Mouse (Mus musculus) kidney, embryonic 16.5 days (tissue): ENCODE data around the gene Tigar. TPM values are rescaled to one million over a fixed set of nuclear protein-coding genes. Genes with fewer than 3 reads are reported as not detected.
A peak's percentile ranks its signal among the peaks of the same experiment; 100 is the strongest.

Experiments used
- ATAC-seq: fragments of 200-750 bp; cut with Nextera tagmentation; 2 replicates; pipeline ENCODE4 v1.8.0; 2017; ENCODE audit warnings: moderate TSS enrichment; ENCODE audit not compliant: low FRiP score, low TSS enrichment
- H3K27ac ChIP-seq: fragments of 300-500 bp; sonication (generic); 2 replicates; pipeline ENCODE4 v1.5.1; 2014; ENCODE audit warnings: low read length
- H3K27me3 ChIP-seq: fragments of 300-500 bp; sonication (generic); 2 replicates; pipeline ENCODE4 v1.6.1; 2014; ENCODE audit warnings: low read length, control low read depth, mixed read lengths; ENCODE audit not compliant: insufficient read depth
- H3K36me3 ChIP-seq: fragments of 300-500 bp; sonication (generic); 2 replicates; pipeline ENCODE4 v1.6.1; 2014; ENCODE audit warnings: low read length, control low read depth, mixed read lengths; ENCODE audit not compliant: insufficient read depth
- H3K4me1 ChIP-seq: fragments of 300-500 bp; sonication (generic); 2 replicates; pipeline ENCODE4 v1.6.1; 2014; ENCODE audit warnings: low read length, control low read depth, mixed read lengths; ENCODE audit not compliant: insufficient read depth
- H3K4me2 ChIP-seq: fragments of 300-500 bp; sonication (generic); replicated peaks from 2 replicates; pipeline ENCODE4 v1.6.1; 2014; ENCODE audit warnings: low read depth, low read length
- H3K4me3 ChIP-seq: fragments of 300-500 bp; sonication (generic); 2 replicates; pipeline ENCODE4 v1.5.1; 2014; ENCODE audit warnings: mild to moderate bottlenecking, low read length
- H3K9ac ChIP-seq: fragments of 300-500 bp; sonication (generic); replicated peaks from 2 replicates; pipeline ENCODE4 v1.6.1; 2014; ENCODE audit warnings: low read length
- H3K9me3 ChIP-seq: fragments of 300-500 bp; sonication (generic); 2 replicates; pipeline ENCODE4 v1.6.1; 2016; ENCODE audit warnings: low read length, control low read depth
- WGBS: fragments of 180-500 bp; shearing (Covaris S2); extraction: QIAGEN DNeasy Blood & Tissue Kit; methylation state at CpG from one replicate; pipeline ENCODE4 v1.1.7; 2014; 5-methylcytosine and 5-hydroxymethylcytosine counted together
- polyA plus RNA-seq: library from polyadenylated mRNA; unstranded; fragments of >200 nt; fragmentation: Nextera tagmentation; extraction: Ambion mirVana; gene quantifications from 2 replicates; pipeline ENCODE4 v1.2.1, GENCODE M21; 2015

Gene Tigar
- polyA plus RNA-seq, 1 experiment from 2014 or later, result 2.7 TPM

- Histone ChIP-seq H3K27ac (no peak overlapping the region), H3K4me3 (no peak overlapping the region), H3K36me3 (0 out of 2 replicates have a peak, but pooled peaks cover 5% of the 10 kb centered on the region), H3K4me1 (peaks cover 3% of the 10 kb centered on the region; the same call in 1 of the 2 replicates), H3K9me3 (peaks cover 6% of the 10 kb centered on the region; the same call in 1 of the 2 replicates), H3K9ac (no peak overlapping the region), H3K4me2 (no peak overlapping the region), H3K27me3 (no peaks in the 10 kb centered on the region)
- WGBS, result 94% methylated on average over 6 of the region's 6 CpGs
- no peak for ATAC-seq
Observed at GRCm38 (mm10) chr6:127103506-127104275, 5.7 kb downstream of the Tigar start.

GRCm38 (mm10) chr6:127094565-127094964 lies 14.8 kb downstream of the Tigar start:
- H3K4me2 ChIP-seq, result no peak overlapping the region
- H3K27me3 ChIP-seq, result no peaks in the 10 kb centered on the region
- H3K4me3 ChIP-seq, result no peak overlapping the region
- no peak overlapping the region for H3K27ac ChIP-seq
- no peak overlapping the region for H3K9ac ChIP-seq
- H3K4me1 ChIP-seq, result no peaks in the 10 kb centered on the region
- ATAC-seq, result no peak
- no peaks in the 10 kb centered on the region for H3K9me3 ChIP-seq
- peaks cover 15% of the 10 kb centered on the region for H3K36me3 ChIP-seq
- WGBS, result 62% methylated on average over 7 of the region's 7 CpGs

- H3K4me3 ChIP-seq, result no peak overlapping the region
- ATAC-seq, result no peak
- no peaks in the 10 kb centered on the region for H3K9me3 ChIP-seq
- H3K4me1 ChIP-seq, result no peaks in the 10 kb centered on the region
- no peak overlapping the region for H3K4me2 ChIP-seq
- WGBS, result 63% methylated on average over 4 of the region's 4 CpGs
- H3K27ac ChIP-seq, result no peak overlapping the region
- peaks cover 3% of the 10 kb centered on the region; the same call in 1 of the 2 replicates for H3K27me3 ChIP-seq
- peaks cover 22% of the 10 kb centered on the region for H3K36me3 ChIP-seq
- H3K9ac ChIP-seq, result no peak overlapping the region
Observed at GRCm38 (mm10) chr6:127086739-127087138, 22.6 kb downstream of the Tigar start.

GRCm38 (mm10) chr6:127081820-127082219 lies 27.5 kb downstream of the Tigar start:
- Histone ChIP-seq H3K4me3 (no peak overlapping the region), H3K27me3 (peaks cover 19% of the 10 kb centered on the region), H3K4me1 (0 out of 2 replicates have a peak, but pooled peaks cover 11% of the 10 kb centered on the region), H3K9me3 (no peaks in the 10 kb centered on the region), H3K4me2 (no peak overlapping the region), H3K9ac (no peak overlapping the region), H3K27ac (no peak overlapping the region), H3K36me3 (no peaks in the 10 kb centered on the region)
- WGBS, result 75% methylated on average over 6 of the region's 6 CpGs
- no peak for ATAC-seq

GRCm38 (mm10) chr6:127079867-127080731 lies 29.3 kb downstream of the Tigar start:
- peak; percentile 82 for ATAC-seq
- Histone ChIP-seq H3K27me3 (peaks cover 19% of the 10 kb centered on the region), H3K9ac (peak overlapping the region; percentile 67), H3K4me1 (0 out of 2 replicates have a peak, but pooled peaks cover 11% of the 10 kb centered on the region), H3K4me3 (peak overlapping the region; percentile 52), H3K9me3 (no peaks in the 10 kb centered on the region), H3K4me2 (peak overlapping the region; percentile 86), H3K27ac (no peak overlapping the region), H3K36me3 (no peaks in the 10 kb centered on the region)
- under 1% methylated on average over 59 of the region's 59 CpGs for WGBS

- H3K4me2 ChIP-seq, result 0 out of 2 replicates have a peak within 1 kb of the TSS, but pooled peaks have one; percentile 10
- no peak within 1 kb of the TSS for H3K9ac ChIP-seq
- ATAC-seq, result peak; percentile 98
- H3K4me1 ChIP-seq, result peaks cover 10% of the 10 kb centered on the region; the same call in 1 of the 2 replicates
- H3K36me3 ChIP-seq, result no peaks in the 10 kb centered on the region
- H3K9me3 ChIP-seq, result no peaks in the 10 kb centered on the region
- no peak within 1 kb of the TSS for H3K4me3 ChIP-seq
- H3K27ac ChIP-seq, result no peak within 1 kb of the TSS
- WGBS, result 3% methylated on average over 5 of the region's 5 CpGs
- no peaks in the 10 kb centered on the region for H3K27me3 ChIP-seq
Observed at GRCm38 (mm10) chr6:127072817-127073216, 36.5 kb downstream of the Tigar start, which contains the start of gene Fgf23. TSS of gene Fgf23 (plus strand) at chr6:127072902.

- no peaks in the 10 kb centered on the region for H3K36me3 ChIP-seq
- H3K9me3 ChIP-seq, result no peaks in the 10 kb centered on the region
- peaks cover 6% of the 10 kb centered on the region; the same call in 1 of the 2 replicates for H3K4me1 ChIP-seq
- peak; percentile 61; the same call in 1 of the 2 replicates for ATAC-seq
- 5% methylated on average over 14 of the region's 14 CpGs for WGBS
- peak overlapping the region; percentile 35; the same call in 1 of the 2 replicates for H3K9ac ChIP-seq
- H3K27ac ChIP-seq, result no peak overlapping the region
- H3K4me2 ChIP-seq, result peak overlapping the region; percentile 40; the same call in 1 of the 2 replicates
- no peak overlapping the region for H3K4me3 ChIP-seq
- H3K27me3 ChIP-seq, result peaks cover 5% of the 10 kb centered on the region; the same call in 1 of the 2 replicates
Observed at GRCm38 (mm10) chr6:127064815-127065214, 44.5 kb downstream of the Tigar start.

- WGBS, result 77% methylated on average over 3 of the region's 3 CpGs
- Histone ChIP-seq H3K9ac (no peak overlapping the region), H3K4me3 (no peak overlapping the region), H3K4me2 (no peak overlapping the region), H3K9me3 (no peaks in the 10 kb centered on the region), H3K36me3 (no peaks in the 10 kb centered on the region), H3K27ac (no peak overlapping the region), H3K4me1 (peaks cover 6% of the 10 kb centered on the region; the same call in 1 of the 2 replicates), H3K27me3 (peaks cover 5% of the 10 kb centered on the region; the same call in 1 of the 2 replicates)
- ATAC-seq, result no peak
Observed at GRCm38 (mm10) chr6:127063915-127064314, 45.4 kb downstream of the Tigar start.

- Histone ChIP-seq H3K27ac (no peak overlapping the region), H3K9me3 (no peaks in the 10 kb centered on the region), H3K27me3 (peaks cover 5% of the 10 kb centered on the region; the same call in 1 of the 2 replicates), H3K4me2 (no peak overlapping the region), H3K4me1 (peaks cover 5% of the 10 kb centered on the region; the same call in 1 of the 2 replicates), H3K9ac (no peak overlapping the region), H3K36me3 (no peaks in the 10 kb centered on the region), H3K4me3 (no peak overlapping the region)
- 78% methylated on average over 4 of the region's 4 CpGs for WGBS
- no peak for ATAC-seq
Observed at GRCm38 (mm10) chr6:127059975-127060374, 49.4 kb downstream of the Tigar start.
